Mouse (Mus musculus) heart, embryonic 16.5 days (tissue): ENCODE measurements around the gene Etfdh. TPM values are rescaled to one million over a fixed set of nuclear protein-coding genes. Genes with fewer than 3 reads are reported as not detected.

Experiments
- ATAC-seq: fragments of 200-750 bp; cut with Nextera tagmentation; replicated peaks from 2 replicates; pipeline ENCODE4 v1.8.0; 2017; ENCODE audit warnings: moderate number of reproducible peaks; ENCODE audit not compliant: insufficient read depth, low FRiP score; ENCODE audit errors: extremely low read depth
- H3K27ac ChIP-seq: fragments of 300-500 bp; sonication (generic); 2 replicates; pipeline ENCODE4 v1.5.1; 2014; ENCODE audit warnings: mild to moderate bottlenecking, low read length, control low read depth, moderate library complexity
- H3K27me3 ChIP-seq: fragments of 300-500 bp; sonication (generic); 2 replicates; pipeline ENCODE4 v1.6.1; 2014; ENCODE audit warnings: low read length, mixed read lengths; ENCODE audit not compliant: control insufficient read depth, insufficient read depth
- H3K36me3 ChIP-seq: fragments of 300-500 bp; sonication (generic); 2 replicates; pipeline ENCODE4 v1.6.1; 2014; ENCODE audit not compliant: control insufficient read depth, insufficient read depth
- H3K4me1 ChIP-seq: fragments of 300-500 bp; sonication (generic); 2 replicates; pipeline ENCODE4 v1.6.1; 2014; ENCODE audit warnings: low read length, mixed read lengths; ENCODE audit not compliant: control insufficient read depth, insufficient read depth
- H3K4me2 ChIP-seq: fragments of 300-500 bp; sonication (generic); 2 replicates; pipeline ENCODE4 v1.6.1; 2014; ENCODE audit warnings: low read depth, mild to moderate bottlenecking, control low read depth, low read length
- H3K4me3 ChIP-seq: fragments of 300-500 bp; sonication (generic); 2 replicates; pipeline ENCODE4 v1.5.1; 2014; ENCODE audit warnings: mild to moderate bottlenecking, control low read depth, low read length
- H3K9ac ChIP-seq: fragments of 300-500 bp; sonication (generic); 2 replicates; pipeline ENCODE4 v1.6.1; 2014; ENCODE audit warnings: low read length, control low read depth
- H3K9me3 ChIP-seq: fragments of 300-500 bp; sonication (generic); replicated peaks from 2 replicates; pipeline ENCODE4 v1.6.1; 2016; ENCODE audit warnings: low read length; ENCODE audit not compliant: control insufficient read depth
- WGBS: fragments of 180-500 bp; shearing (Covaris S2); extraction: QIAGEN DNeasy Blood & Tissue Kit; methylation state at CpG from one replicate; pipeline ENCODE4 v1.1.7; 2014; 5-methylcytosine and 5-hydroxymethylcytosine counted together
- polyA plus RNA-seq: library from polyadenylated mRNA; unstranded; fragments of >200 nt; fragmentation: Nextera tagmentation; extraction: Ambion mirVana; gene quantifications from 2 replicates; pipeline ENCODE4 v1.2.1, GENCODE M21; 2015

The Etfdh gene
- polyA plus RNA-seq, 1 experiment from 2014 or later, result 228 TPM

GRCm38 (mm10) chr3:79572399-79572798, 56.9 kb downstream of the Etfdh start:
- Histone ChIP-seq H3K36me3 (no peaks in the 10 kb centered on the region), H3K27me3 (no peaks in the 10 kb centered on the region), H3K27ac (no peak overlapping the region), H3K9me3 (no peaks in the 10 kb centered on the region), H3K4me1 (peaks cover 11% of the 10 kb centered on the region), H3K9ac (no peak overlapping the region), H3K4me2 (no peak overlapping the region), H3K4me3 (no peak overlapping the region)
- 66% methylated on average over 3 of the region's 3 CpGs for WGBS
- ATAC-seq, result no peak

GRCm38 (mm10) chr3:79569351-79569681, 60.0 kb downstream of the Etfdh start:
- no peak for ATAC-seq
- H3K9me3 ChIP-seq, result no peaks in the 10 kb centered on the region
- 72% methylated on average over 3 of the region's 3 CpGs for WGBS
- peaks cover 12% of the 10 kb centered on the region for H3K4me1 ChIP-seq
- H3K36me3 ChIP-seq, result no peaks in the 10 kb centered on the region
- no peak overlapping the region for H3K4me2 ChIP-seq
- no peak overlapping the region for H3K9ac ChIP-seq
- no peak overlapping the region for H3K27ac ChIP-seq
- no peaks in the 10 kb centered on the region for H3K27me3 ChIP-seq
- H3K4me3 ChIP-seq, result no peak overlapping the region

- Histone ChIP-seq H3K9ac (peak overlapping the region; percentile 87; the same call in 1 of the 2 replicates), H3K4me1 (peaks cover 12% of the 10 kb centered on the region)
Measured at GRCm38 (mm10) chr3:79568629-79569350, 60.5 kb downstream of the Etfdh start.

GRCm38 (mm10) chr3:79567703-79568362, 61.5 kb downstream of the Etfdh start, which contains the start of gene Fnip2:
Fnip2 (minus strand) TSS chr3:79567796.
- no peaks in the 10 kb centered on the region for H3K9me3 ChIP-seq
- no peaks in the 10 kb centered on the region for H3K27me3 ChIP-seq
- peak within 1 kb of the TSS; percentile 87 for H3K9ac ChIP-seq
- H3K36me3 ChIP-seq, result no peaks in the 10 kb centered on the region
- peak; percentile 93 for ATAC-seq
- H3K27ac ChIP-seq, result peak within 1 kb of the TSS; percentile 89
- peaks cover 12% of the 10 kb centered on the region for H3K4me1 ChIP-seq
- WGBS, result under 1% methylated on average over 48 of the region's 55 CpGs
- peak within 1 kb of the TSS; percentile 93 for H3K4me2 ChIP-seq
- peak within 1 kb of the TSS; percentile 76 for H3K4me3 ChIP-seq

More at GRCm38 (mm10) chr3:79568629-79569350, 60.5 kb downstream of the Etfdh start:
- ATAC-seq, result no peak
- WGBS, result 88% methylated on average over 16 of the region's 16 CpGs
- Histone ChIP-seq H3K36me3 (no peaks in the 10 kb centered on the region), H3K9me3 (no peaks in the 10 kb centered on the region), H3K27ac (peak overlapping the region; percentile 89), H3K4me2 (peak overlapping the region; percentile 93), H3K4me3 (peak overlapping the region; percentile 76), H3K27me3 (no peaks in the 10 kb centered on the region)

- no peak; the same call in 1 of the 2 replicates for ATAC-seq
- peak overlapping the region; percentile 93 for H3K4me2 ChIP-seq
- 4% methylated on average over 49 of the region's 60 CpGs for WGBS
- H3K9ac ChIP-seq, result peak overlapping the region; percentile 87
- H3K4me1 ChIP-seq, result peaks cover 12% of the 10 kb centered on the region
- H3K36me3 ChIP-seq, result no peaks in the 10 kb centered on the region
- H3K27me3 ChIP-seq, result no peaks in the 10 kb centered on the region
- H3K9me3 ChIP-seq, result no peaks in the 10 kb centered on the region
- peak overlapping the region; percentile 76 for H3K4me3 ChIP-seq
- peak overlapping the region; percentile 89 for H3K27ac ChIP-seq
Measured at GRCm38 (mm10) chr3:79566716-79567691, 62.3 kb downstream of the Etfdh start.

- WGBS, result 61% methylated on average over 10 of the region's 10 CpGs
- no peak for ATAC-seq
- peaks cover 12% of the 10 kb centered on the region for H3K4me1 ChIP-seq
- H3K27ac ChIP-seq, result no peak overlapping the region
- no peak overlapping the region for H3K9ac ChIP-seq
- no peaks in the 10 kb centered on the region for H3K9me3 ChIP-seq
- no peaks in the 10 kb centered on the region for H3K27me3 ChIP-seq
- no peak overlapping the region for H3K4me3 ChIP-seq
- no peak overlapping the region for H3K4me2 ChIP-seq
- H3K36me3 ChIP-seq, result no peaks in the 10 kb centered on the region
Measured at GRCm38 (mm10) chr3:79564875-79565606, 64.3 kb downstream of the Etfdh start.

- no peak overlapping the region for H3K4me2 ChIP-seq
- H3K36me3 ChIP-seq, result no peaks in the 10 kb centered on the region
- WGBS, result 81% methylated on average over 2 of the region's 2 CpGs
- H3K9me3 ChIP-seq, result no peaks in the 10 kb centered on the region
- no peak overlapping the region for H3K27ac ChIP-seq
- H3K9ac ChIP-seq, result no peak overlapping the region
- no peaks in the 10 kb centered on the region for H3K27me3 ChIP-seq
- ATAC-seq, result no peak
- peaks cover 22% of the 10 kb centered on the region for H3K4me1 ChIP-seq
- H3K4me3 ChIP-seq, result no peak overlapping the region
Measured at GRCm38 (mm10) chr3:79563511-79563910, 65.8 kb downstream of the Etfdh start.
